Mouse (Mus musculus) Patski (cell line): ENCODE measurements around the gene Nanog. TPM values are rescaled to one million over a fixed set of nuclear protein-coding genes. Genes with fewer than 3 reads are reported as not detected.
"Not testable (repeated sequence)": the region's sequence is repeated elsewhere in the genome, so short reads cannot be mapped to it uniquely, and the experiment has no call there.

ENCODE experiments used
- ATAC-seq: fragments of 100-300 bp; one replicate; pipeline ENCODE4 v1.8.0; 2021
- CTCF ChIA-PET: fragments of 350-600 bp; sonication (Branson Sonifier 250); formaldehyde crosslinking; loops from one replicate; lab custom pipeline; 2022; ENCODE audit warnings: inconsistent platforms; lab: Charles Lee
- POLR2A ChIA-PET: fragments of 350-600 bp; sonication (Branson Sonifier 250); formaldehyde crosslinking; loops from one replicate; lab custom pipeline; 2022; ENCODE audit warnings: antibody characterized with exemption, inconsistent platforms; lab: Charles Lee
- DNase-seq: peaks from one replicate; pipeline ENCODE4 v3.0.0-alpha.2; 2011; ENCODE audit warnings: low read depth, low spot score
- H3K27me3 ChIP-seq: fragments of 371-371 bp; one replicate; pipeline ENCODE4 v1.5.1; 2021
- CTCF ChIP-seq: fragments of 100-300 bp; IDR thresholded peaks from one replicate; pipeline ENCODE4 v1.5.1; 2021
- in situ Hi-C: fragments of 300-500 bp; cut with MboI; formaldehyde crosslinking; loops from 3 replicates; pipeline ENCODE4 v1.11.1; 2018; ENCODE audit warnings: low pct_unique_long_range_greater_than_20kb, mixed read lengths
- polyA plus RNA-seq: library from polyadenylated mRNA; unstranded; gene quantifications from one replicate; pipeline ENCODE4 v1.2.3, GENCODE M21; 2021

Nanog gene
- polyA plus RNA-seq, 1 experiment from 2014 or later: 0.26 TPM

GRCm38 (mm10) chr6:122701816-122702215 is 5.5 kb upstream of the Nanog start:
- in situ Hi-C loops: no loop called here
- no peak for TF ChIP-seq CTCF
- no peak for DNase-seq
- ChIA-PET POLR2A (no interaction called here), CTCF (interaction anchor here (1.0 to 1.7 kb wide), 3 partner anchors 17 to 41 kb away, joined by 3 to 5 read pairs (median 4); no protein-coding TSS in a partner anchor)
- no peak for ATAC-seq
- H3K27me3 ChIP-seq: no peaks in the 10 kb centered on the region

- H3K27me3 ChIP-seq: no peaks in the 10 kb centered on the region
- CTCF ChIA-PET: interaction anchor here (1.0 to 1.7 kb wide), 4 partner anchors 18 to 42 kb away, joined by 3 to 5 read pairs (median 4); no protein-coding TSS in a partner anchor
- no peak for TF ChIP-seq CTCF
- POLR2A ChIA-PET: interaction anchor here (0.5 kb wide), 1 partner anchor 40 kb away, joined by 4 read pairs; no protein-coding TSS in a partner anchor
- ATAC-seq (peak; percentile 89), DNase-seq (peak; percentile 34)
- in situ Hi-C loops: no loop called here
These were observed 4.7 kb upstream of the Nanog start for GRCm38 (mm10) chr6:122702480-122703124.

DNA sequence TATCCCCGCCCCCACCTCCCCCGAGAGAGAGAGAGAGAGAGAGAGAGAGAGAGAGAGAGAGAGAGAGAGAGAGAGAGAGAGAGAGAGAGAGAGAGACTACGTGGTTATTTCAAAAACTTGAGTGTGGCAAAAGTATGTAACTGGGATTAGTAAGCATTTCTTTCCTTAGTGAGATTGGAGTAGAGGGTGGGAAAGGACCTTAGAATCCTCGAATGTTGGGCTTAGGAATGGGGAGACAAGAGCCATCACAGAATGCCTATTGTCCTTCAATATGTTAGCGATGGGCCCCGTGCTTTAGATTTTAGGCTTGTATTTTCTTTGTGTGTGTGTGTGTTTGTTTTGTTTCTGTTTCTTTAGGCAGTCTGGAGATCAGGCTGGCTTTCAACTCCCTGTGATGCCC is 4.0 kb upstream of the Nanog start:
- ChIA-PET CTCF (interaction anchor here (1.1 to 1.5 kb wide), 2 partner anchors 34 to 42 kb away, joined by 3 to 4 read pairs; no protein-coding TSS in a partner anchor), POLR2A (interaction anchor here (0.5 kb wide), 1 partner anchor 39 kb away, joined by 4 read pairs; no protein-coding TSS in a partner anchor)
- in situ Hi-C loops: no loop called here
- ATAC-seq: no peak
- H3K27me3 ChIP-seq: no peaks in the 10 kb centered on the region
- DNase-seq: no peak
- TF ChIP-seq CTCF: no peak

DNA sequence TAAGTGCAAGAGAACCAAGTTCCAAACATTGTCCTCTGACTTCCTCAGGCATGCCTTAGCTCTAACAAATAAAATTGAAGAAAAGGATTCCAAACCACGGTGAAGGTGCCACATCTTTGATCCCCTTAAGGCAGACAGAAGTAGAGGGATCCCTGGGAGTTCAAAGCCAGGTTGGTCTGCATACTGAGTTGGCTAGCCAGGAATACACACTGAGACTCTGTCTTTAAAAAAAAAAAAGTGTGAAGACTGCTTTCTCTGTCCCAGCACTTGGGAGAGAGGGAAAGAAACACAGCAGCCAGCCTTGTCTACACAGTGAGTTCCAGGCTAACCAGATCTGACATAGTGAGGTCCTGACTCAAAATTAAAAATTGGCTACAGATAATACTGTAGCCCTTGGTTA is 3.6 kb upstream of the Nanog start:
- DNase-seq (no peak), ATAC-seq (no peak)
- in situ Hi-C loops: no loop called here
- no peaks in the 10 kb centered on the region for H3K27me3 ChIP-seq
- POLR2A ChIA-PET: no interaction called here
- CTCF ChIA-PET: interaction anchor here (1.1 kb wide), 1 partner anchor 34 kb away, joined by 4 read pairs; no protein-coding TSS in a partner anchor
- no peak for TF ChIP-seq CTCF

DNA sequence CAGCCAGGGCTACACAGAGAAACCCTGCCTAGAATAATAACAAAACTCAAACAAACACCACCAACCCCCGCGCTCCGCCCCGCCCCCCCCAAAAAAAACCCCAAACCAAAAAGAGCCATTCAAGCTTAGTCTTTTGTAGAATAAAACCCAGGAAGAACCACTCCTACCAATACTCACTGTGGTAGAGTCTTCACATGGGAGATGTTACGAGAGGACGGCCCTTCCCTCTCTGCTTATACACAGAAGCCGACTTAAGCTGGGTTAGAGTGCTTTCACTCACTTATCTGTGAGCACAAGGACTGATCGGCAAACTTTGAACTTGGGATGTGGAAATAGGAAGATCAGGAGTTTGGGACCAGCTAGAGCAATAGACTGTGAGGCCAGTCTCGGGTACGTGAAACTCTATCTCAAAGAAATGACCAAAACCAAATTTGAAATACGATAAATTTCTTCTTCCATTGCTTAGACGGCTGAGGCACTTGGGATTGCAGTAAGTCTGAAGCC is 900 bp upstream of the Nanog start:
- ChIA-PET CTCF (interaction anchor here (1.6 kb wide), 1 partner anchor 36 kb away, joined by 4 read pairs; no protein-coding TSS in a partner anchor), POLR2A (no interaction called here)
- TF ChIP-seq CTCF: no peak
- DNase-seq (no peak), ATAC-seq (no peak)
- in situ Hi-C loops: no loop called here
- H3K27me3 ChIP-seq: no peaks in the 10 kb centered on the region

DNA sequence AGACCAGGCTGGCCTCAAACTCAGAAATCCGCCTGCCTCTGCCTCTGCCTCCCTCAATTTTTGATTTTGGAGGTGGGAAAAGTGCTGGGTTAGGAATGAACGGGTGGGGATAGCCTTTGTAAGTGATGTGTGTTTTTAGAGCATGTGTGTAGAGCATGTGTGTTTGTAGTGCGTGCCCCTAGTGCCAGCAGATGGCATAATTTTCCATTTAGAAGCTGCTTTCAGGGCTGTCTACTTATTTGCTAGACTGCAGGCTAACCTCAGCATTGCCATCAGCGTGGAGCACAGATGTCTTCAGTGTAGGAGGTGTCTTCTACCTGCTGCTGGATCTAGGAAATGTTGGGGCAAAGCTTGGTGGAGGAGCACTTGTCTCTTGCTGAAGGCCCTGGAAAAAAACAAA is 1.5 kb downstream of the Nanog start:
- ChIA-PET POLR2A (no interaction called here), CTCF (interaction anchor here (1.0 to 1.6 kb wide), 3 partner anchors 9 to 11 kb away, joined by 3 to 5 read pairs (median 3); no protein-coding TSS in a partner anchor)
- DNase-seq (no peak), ATAC-seq (no peak)
- in situ Hi-C loops: no loop called here
- H3K27me3 ChIP-seq: no peaks in the 10 kb centered on the region
- TF ChIP-seq CTCF: peak; percentile 28

- no peak for ATAC-seq
- CTCF ChIA-PET: interaction anchor here (0.7 kb wide), 1 partner anchor 42 kb away, joined by 3 read pairs; no protein-coding TSS in a partner anchor
- no peak for DNase-seq
- in situ Hi-C loops: no loop called here
- TF ChIP-seq CTCF: no peak
- no peaks in the 10 kb centered on the region for H3K27me3 ChIP-seq
- POLR2A ChIA-PET: no interaction called here
These were observed 4.2 kb downstream of the Nanog start for GRCm38 (mm10) chr6:122711455-122711854.

DNA sequence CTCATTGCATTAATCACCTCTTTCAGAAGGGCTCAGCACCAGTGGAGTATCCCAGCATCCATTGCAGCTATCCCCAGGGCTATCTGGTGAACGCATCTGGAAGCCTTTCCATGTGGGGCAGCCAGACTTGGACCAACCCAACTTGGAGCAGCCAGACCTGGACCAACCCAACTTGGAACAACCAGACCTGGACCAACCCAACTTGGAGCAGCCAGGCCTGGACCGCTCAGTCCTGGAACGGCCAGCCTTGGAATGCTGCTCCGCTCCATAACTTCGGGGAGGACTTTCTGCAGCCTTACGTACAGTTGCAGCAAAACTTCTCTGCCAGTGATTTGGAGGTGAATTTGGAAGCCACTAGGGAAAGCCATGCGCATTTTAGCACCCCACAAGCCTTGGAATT is 5.8 kb downstream of the Nanog start:
- ATAC-seq, POLR2A ChIA-PET, DNase-seq, CTCF ChIA-PET, H3K27me3 ChIP-seq, in situ Hi-C loops: not testable (repeated sequence)

GRCm38 (mm10) chr6:122714707-122715365 is 7.5 kb downstream of the Nanog start:
- ChIA-PET POLR2A (no interaction called here), CTCF (interaction anchor here (1.2 kb wide), 1 partner anchor 45 kb away, joined by 7 read pairs; no protein-coding TSS in a partner anchor)
- no peaks in the 10 kb centered on the region for H3K27me3 ChIP-seq
- no peak for TF ChIP-seq CTCF
- no peak for DNase-seq
- no peak for ATAC-seq
- in situ Hi-C loops: no loop called here

DNA sequence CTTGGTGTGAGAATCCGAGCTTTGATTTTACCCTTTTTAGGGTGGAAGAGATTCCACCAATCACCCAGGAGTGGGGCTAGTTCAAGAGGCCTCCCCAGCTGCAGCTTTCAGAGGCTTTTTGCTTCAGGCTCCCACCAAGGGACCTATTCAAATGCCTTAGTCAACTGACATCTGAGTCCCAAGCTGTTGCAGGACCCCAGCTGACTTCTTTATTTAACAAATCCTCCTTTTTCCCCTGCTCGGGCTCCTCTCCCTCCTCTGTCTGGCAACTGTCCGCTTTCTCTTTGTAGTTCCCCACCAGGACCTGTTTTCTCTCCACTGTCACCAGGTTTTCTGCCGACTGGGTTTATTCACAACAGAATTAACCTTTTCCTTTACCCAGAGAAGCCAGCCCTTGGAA is 8.6 kb downstream of the Nanog start:
- H3K27me3 ChIP-seq: no peaks in the 10 kb centered on the region
- ChIA-PET POLR2A (no interaction called here), CTCF (interaction anchor here (0.9 to 1.2 kb wide), 3 partner anchors 33 to 55 kb away, joined by 3 to 7 read pairs (median 3); no protein-coding TSS in a partner anchor)
- no peak for TF ChIP-seq CTCF
- DNase-seq: no peak
- in situ Hi-C loops: no loop called here
- no peak for ATAC-seq

DNA sequence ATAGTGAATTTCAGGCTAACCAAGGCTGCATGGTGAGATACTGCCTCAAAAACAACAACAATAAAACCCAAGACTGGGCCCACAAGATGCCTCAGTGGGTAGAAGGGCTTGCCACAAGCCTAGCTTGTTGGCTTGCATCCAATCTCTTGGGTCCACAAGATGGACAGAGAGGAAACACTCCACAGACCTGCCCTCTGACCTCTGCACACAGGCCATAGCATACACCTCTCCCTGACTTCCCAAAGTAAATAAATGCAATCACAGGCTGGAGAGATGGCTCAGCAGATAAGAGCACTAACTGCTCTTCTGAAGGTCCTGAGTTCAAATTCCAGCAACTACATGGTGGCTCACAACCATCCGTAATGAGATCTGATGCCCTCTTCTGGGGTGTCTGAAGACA is 10.9 kb downstream of the Nanog start:
- ATAC-seq, in situ Hi-C loops, DNase-seq, POLR2A ChIA-PET, H3K27me3 ChIP-seq: not testable (repeated sequence)
- CTCF ChIA-PET: interaction anchor here (1.3 to 3.9 kb wide), 3 partner anchors 9 to 49 kb away, joined by 3 to 44 read pairs (median 5); no protein-coding TSS in a partner anchor
